Mouse (Mus musculus) mouse embryonic stem cell (cell line): Measurements from ENCODE around the gene Lmo1.

ENCODE experiments used
- in situ Hi-C, 2 experiments: fragments of 300-500 bp; cut with MboI; formaldehyde crosslinking; loops; 1 replicate in 1 of 2; 3 replicates in 1 of 2; pipeline ENCODE4 v1.14.3; 2019 to 2020; ENCODE audit warnings: low sequenced_read_pairs in 2 of 2, low pct_unique_long_range_greater_than_20kb in 1 of 2, mixed read lengths in 1 of 2; ENCODE audit not compliant: unreplicated experiment in 1 of 2

Gene Lmo1

GRCm38 (mm10) chr7:109176688-109177087 is 1.7 kb upstream of the Lmo1 start:
- in situ Hi-C loops, result loop anchor here in 1 of 2 experiments (10.0 kb wide), 1 partner anchor 438 kb away; no protein-coding TSS in a partner anchor

- in situ Hi-C loops, result loop anchor here in 1 of 2 experiments (10.0 kb wide), 1 partner anchor 439 kb away; no protein-coding TSS in a partner anchor
Measured at GRCm38 (mm10) chr7:109175670-109176625, 941 bp upstream of the Lmo1 start.

- in situ Hi-C loops, result loop anchor here in 1 of 2 experiments (10.0 kb wide), 1 partner anchor 440 kb away; no protein-coding TSS in a partner anchor
Measured at GRCm38 (mm10) chr7:109174337-109174948, 564 bp downstream of the Lmo1 start.

GRCm38 (mm10) chr7:109171874-109172273 is 3.1 kb downstream of the Lmo1 start:
- in situ Hi-C loops, result loop anchor here in 1 of 2 experiments (10.0 kb wide), 1 partner anchor 443 kb away; no protein-coding TSS in a partner anchor

GRCm38 (mm10) chr7:109170441-109170820 is 4.6 kb downstream of the Lmo1 start:
- in situ Hi-C loops, result loop anchor here in 1 of 2 experiments (10.0 kb wide), 1 partner anchor 444 kb away; no protein-coding TSS in a partner anchor

- in situ Hi-C loops, result loop anchor here in 1 of 2 experiments (10.0 kb wide), 1 partner anchor 445 kb away; no protein-coding TSS in a partner anchor
Measured at GRCm38 (mm10) chr7:109169505-109170440, 5.2 kb downstream of the Lmo1 start.

- in situ Hi-C loops, result no loop called here
Measured at GRCm38 (mm10) chr7:109168716-109169115, 6.3 kb downstream of the Lmo1 start.

- in situ Hi-C loops, result no loop called here
Measured at GRCm38 (mm10) chr7:109165931-109166585, 8.9 kb downstream of the Lmo1 start.

- in situ Hi-C loops, result no loop called here
Measured at GRCm38 (mm10) chr7:109154331-109154730, 20.7 kb downstream of the Lmo1 start.

- in situ Hi-C loops, result no loop called here
Measured at GRCm38 (mm10) chr7:109153538-109153937, 21.5 kb downstream of the Lmo1 start.

GRCm38 (mm10) chr7:109151088-109151487 is 23.9 kb downstream of the Lmo1 start:
- in situ Hi-C loops, result no loop called here

- in situ Hi-C loops, result loop anchor here (25.0 kb wide), 1 partner anchor 292 kb away; the partner anchor contains the start of gene Stk33 (in 2 of the 2)
Measured at GRCm38 (mm10) chr7:109145211-109145610, 29.8 kb downstream of the Lmo1 start.

- in situ Hi-C loops, result loop anchor here (25.0 kb wide), 1 partner anchor 293 kb away; the partner anchor contains the start of gene Stk33 (in 2 of the 2)
Measured at GRCm38 (mm10) chr7:109144705-109145104, 30.3 kb downstream of the Lmo1 start.

GRCm38 (mm10) chr7:109142564-109142963 is 32.4 kb downstream of the Lmo1 start:
- in situ Hi-C loops, result loop anchor here (25.0 kb wide), 1 partner anchor 295 kb away; the partner anchor contains the start of gene Stk33 (in 2 of the 2)

GRCm38 (mm10) chr7:109141753-109142152 is 33.3 kb downstream of the Lmo1 start:
- in situ Hi-C loops, result loop anchor here (25.0 kb wide), 1 partner anchor 296 kb away; the partner anchor contains the start of gene Stk33 (in 2 of the 2)

- in situ Hi-C loops, result loop anchor here (25.0 kb wide), 1 partner anchor 296 kb away; the partner anchor contains the start of gene Stk33 (in 2 of the 2)
Measured at GRCm38 (mm10) chr7:109141054-109141453, 34.0 kb downstream of the Lmo1 start.

GRCm38 (mm10) chr7:109139405-109139804 is 35.6 kb downstream of the Lmo1 start:
- in situ Hi-C loops, result loop anchor here (25.0 kb wide), 1 partner anchor 298 kb away; the partner anchor contains the start of gene Stk33 (in 2 of the 2)
